Mouse (Mus musculus): Measurements from ENCODE around the gene Yeats4.

- TF ChIP-seq POLR2A (IDR thresholded peaks at IDR 0.05; ENCODE audit: insufficient read depth, low read depth, low read length) (no peak), CTCF (IDR thresholded peaks at IDR 0.05) (no peak), EP300 (IDR thresholded peaks at IDR 0.05; ENCODE audit: insufficient read depth, low read depth, low read length) (no peak)
These were observed 8.2 kb downstream of the Yeats4 start for GRCm38 (mm10) chr10:117216132-117216495.
